Mouse (Mus musculus) regulatory T cell (primary cell): Measurements from ENCODE around the gene Gm20388.

Experiments used
- in situ Hi-C: fragments of 300-600 bp; cut with MboI, MseI; formaldehyde crosslinking; loops from one replicate; pipeline ENCODE4 v1.15.1; 2025; ENCODE audit warnings: high pct_unique_total_duplicates

Gm20388 gene

DNA sequence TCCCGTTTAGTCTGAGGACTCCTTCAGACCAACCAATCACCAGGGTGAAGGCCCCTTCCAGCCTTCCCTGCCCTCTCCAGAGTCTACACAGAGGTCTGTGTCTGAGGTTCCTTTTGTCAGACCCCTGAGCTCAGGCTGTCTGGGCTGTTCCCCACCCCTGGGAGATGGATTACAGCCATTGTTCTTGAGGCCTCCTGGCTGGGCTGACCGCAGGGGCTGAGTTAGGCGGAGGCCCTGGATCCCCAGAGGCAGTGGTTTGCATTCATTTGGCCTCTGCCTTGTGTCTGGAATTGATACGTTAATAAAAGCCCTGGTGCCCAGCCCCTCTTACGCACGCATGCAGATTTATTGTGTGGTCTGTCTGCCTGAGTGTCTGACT, 4373.7 kb downstream of the Gm20388 start:
- in situ Hi-C loops: no loop called here

DNA sequence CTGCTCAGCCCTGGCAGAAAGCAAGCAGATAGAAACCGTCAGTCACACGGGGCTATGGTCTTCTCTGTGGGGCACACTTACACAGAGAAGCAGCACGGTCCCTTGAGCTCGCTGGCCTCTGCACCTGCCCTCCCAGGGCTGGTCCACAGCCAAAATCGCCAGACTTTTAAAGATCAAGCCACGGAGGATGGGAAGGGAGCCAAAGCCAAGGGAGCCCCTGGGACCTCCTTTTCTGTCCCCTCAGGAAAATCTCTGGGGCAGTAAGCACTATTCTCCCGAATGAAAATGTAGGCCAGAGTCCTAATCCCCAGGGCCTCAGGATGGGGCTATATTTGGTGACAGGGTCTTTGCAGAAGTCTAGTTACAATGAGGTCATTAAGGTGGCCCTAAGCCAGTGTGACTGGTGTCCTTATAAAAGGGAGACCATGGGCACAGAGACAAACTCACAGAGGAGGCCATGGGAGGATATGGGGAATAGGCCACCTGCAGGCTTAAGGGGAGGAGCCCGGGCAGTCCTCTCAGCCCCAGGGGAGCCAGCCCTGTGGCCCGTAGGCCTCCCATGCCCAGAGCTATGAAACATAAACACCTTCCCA, 4374.4 kb downstream of the Gm20388 start:
- in situ Hi-C loops: no loop called here

DNA sequence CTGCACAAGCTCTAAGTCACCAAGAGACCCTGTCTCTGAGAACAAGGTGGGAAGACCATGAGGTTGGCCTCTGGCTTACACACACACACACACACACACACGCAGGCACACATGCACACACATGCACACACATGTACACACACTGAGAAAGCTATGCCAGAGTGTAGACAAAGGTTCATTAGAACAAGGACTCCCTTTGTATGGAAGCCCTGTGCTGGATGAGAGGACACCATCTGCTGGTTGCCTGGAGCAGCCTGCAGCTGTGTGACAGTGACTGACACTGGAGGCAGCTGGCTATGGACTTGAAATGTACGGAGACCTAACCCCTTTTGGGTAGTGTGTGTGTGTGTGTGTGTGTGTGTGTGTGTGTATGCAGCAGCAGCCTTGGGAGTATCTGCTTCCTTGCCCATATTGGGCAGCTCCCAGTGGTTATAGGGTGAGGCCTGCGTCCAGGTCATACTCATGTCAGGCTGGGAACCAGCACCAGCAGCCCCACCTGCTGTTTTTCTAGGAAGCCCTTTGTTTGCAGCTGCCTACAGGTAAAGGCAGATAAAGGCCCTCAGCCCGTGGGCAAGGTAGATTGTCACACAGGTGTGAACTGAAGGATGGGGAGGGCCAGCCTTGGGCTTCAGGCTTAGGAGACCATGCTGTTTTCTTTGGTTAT, 4376.0 kb downstream of the Gm20388 start:
- in situ Hi-C loops: no loop called here

DNA sequence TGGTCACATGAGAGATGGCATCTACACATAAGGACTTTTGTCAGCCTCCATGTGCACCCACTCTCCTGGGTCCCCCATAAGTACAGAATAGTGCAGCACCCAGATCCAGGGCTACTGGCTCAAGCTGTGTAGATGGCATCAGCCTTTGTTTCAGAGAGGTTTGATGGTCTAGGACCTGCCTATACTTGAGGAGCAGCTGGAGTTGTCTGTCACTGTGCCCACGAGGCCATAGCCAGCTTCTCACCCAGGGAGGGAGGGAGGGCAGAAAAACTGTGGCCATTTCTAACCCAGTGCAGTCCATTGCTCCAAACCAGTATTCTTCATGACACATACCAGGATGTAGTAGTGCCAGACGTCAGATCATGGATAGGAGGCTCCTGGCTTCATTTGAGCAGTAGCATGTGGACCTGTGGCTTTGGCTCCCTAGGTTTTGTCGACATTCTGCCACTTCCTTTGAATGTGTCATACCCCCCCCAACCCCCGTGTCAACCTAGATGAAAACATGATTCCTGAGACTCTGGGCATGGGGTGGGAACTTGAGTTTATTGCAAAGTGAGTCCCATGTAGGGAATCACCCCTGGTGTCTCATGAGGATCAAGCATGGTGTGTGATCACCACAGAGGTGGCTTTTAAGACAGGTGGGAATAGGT, 4377.7 kb downstream of the Gm20388 start:
- in situ Hi-C loops: no loop called here

DNA sequence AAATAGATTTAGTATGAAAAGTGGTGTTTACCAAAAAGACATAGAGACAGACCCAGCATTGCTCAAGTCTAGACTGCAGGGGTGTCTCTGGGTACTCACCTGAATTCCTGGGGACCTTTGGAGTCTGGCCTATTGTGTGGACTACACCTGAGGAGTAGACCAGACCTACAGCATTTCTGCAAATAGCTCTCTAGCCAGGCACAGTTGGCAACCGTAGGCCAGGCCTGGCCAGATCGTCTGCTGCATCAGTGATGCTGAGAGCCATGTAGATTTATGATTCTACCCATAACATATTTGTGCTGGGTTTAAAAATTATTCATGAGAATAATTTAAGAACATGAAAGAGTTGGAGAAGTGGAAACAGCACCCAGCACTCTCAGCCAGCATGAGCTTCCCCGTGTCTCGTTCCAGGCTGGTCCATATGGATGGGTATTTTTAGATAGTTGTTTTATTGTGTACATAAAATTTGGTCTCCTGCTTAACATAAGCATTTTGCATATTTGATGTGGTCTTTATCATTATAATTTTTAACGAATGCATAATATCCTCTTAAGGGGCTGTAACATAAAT, 4378.9 kb downstream of the Gm20388 start:
- in situ Hi-C loops: no loop called here

DNA sequence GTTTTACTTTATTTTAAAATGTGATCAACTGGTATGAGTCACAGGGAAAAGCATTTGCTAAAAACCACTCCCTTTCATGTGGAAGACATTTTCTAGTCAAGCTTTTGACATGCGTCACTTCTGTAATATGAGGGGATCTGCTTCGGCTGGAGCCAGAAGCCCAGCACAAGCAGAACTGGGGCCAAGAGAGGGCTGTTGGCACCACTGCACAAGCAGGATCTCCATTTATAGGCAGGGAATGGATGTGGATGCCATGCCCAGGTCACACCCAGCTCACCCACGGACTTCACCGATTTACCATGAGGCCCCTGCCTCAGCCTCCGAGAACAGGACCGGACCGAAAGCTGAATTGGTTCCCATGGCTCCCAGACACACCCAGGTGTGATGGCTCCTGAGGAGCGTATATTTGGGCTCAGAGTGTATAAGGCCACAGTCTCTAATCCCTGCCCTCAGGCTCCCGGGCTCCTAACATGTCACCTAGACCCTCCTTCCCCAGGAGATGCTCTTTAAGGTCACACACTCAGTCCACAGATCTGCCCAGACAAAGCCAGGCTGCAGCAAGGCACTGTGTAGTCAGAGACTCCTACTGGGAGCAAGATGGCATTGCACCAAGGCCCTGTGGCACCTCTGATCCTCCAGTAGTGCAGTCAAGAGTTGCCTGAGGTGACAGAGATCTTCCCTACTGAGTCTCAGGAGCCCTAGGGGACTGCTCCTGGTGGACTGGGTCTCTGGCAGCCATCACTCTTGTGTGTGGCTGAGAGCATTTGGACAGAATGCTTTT, 4380.5 kb downstream of the Gm20388 start:
- in situ Hi-C loops: no loop called here

DNA sequence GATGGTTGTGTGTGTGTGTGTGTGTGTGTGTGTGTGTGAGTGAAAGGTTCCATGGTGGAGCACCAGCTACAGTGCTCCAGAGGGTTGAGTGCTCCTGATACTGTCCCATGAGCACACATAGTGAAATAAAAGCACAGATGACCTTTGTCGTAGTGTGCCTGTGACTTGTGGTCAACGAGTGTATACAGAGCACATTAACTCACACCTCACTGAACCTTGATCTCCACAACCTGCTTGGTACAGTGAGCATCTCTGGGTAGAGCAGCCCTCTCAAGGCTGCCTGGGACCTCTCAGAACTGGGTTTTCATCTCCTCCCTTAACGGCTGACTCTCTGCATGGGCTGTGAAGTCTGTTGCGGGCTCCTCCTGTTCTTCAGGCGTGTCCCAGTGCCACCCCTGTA, 4381.1 kb downstream of the Gm20388 start:
- in situ Hi-C loops: no loop called here

DNA sequence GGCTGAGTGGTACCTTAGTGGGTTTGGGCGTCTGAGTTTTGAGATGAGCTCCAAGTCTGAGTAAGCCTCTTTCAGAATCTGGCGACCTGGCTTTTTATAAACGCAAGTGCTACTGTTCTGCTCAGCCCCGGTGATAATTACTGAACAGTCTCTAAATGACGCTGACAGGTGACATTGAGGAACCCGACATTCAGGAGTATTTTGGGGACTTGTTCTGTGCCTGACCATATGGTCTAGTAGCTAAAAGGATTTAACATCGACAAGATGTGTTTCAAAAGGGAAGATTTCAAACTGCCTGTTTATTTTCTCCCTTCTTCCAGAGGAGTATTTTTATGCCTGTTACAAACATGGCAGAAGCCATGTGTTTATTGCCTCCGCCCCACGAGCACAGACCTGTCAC, 4382.3 kb downstream of the Gm20388 start:
- in situ Hi-C loops: no loop called here

DNA sequence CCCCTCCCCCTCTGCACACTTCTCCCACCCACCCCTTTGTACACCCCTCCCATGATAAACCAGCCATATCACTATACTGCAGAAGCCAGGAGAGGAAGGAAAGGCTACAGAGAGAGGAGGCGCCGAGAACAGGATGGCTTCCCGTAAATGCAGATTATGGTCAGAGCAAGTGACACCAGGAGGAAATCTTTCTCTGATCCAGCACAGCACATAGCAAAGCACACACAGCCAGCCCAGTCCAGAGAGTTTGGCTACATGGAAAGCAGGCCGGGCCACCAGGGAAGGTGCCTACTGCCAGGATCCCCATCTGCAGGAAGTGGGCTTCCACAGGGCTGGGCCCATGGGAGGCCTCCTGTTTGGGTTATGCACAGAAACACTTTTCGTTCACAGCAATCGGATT, 4383.8 kb downstream of the Gm20388 start:
- in situ Hi-C loops: no loop called here

DNA sequence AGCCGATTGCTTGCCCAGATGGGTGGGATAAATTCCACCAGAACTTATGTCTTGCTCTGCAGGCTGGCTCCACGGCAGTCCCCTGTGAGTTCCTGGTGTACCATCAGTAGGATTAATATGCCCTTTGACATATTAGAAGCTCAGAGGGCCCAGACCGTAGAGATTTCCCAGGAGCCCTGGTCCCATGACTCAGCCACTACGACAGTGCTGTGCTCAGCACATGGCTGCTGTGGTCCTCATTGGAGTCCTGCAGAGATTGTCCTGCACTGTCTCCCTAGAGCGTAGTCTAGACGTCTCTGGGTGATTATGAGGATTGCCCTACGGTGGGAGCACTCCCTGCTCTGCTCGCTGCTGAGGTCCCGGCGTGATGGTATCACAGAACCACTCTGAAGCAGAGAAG, 4384.3 kb downstream of the Gm20388 start:
- in situ Hi-C loops: no loop called here

DNA sequence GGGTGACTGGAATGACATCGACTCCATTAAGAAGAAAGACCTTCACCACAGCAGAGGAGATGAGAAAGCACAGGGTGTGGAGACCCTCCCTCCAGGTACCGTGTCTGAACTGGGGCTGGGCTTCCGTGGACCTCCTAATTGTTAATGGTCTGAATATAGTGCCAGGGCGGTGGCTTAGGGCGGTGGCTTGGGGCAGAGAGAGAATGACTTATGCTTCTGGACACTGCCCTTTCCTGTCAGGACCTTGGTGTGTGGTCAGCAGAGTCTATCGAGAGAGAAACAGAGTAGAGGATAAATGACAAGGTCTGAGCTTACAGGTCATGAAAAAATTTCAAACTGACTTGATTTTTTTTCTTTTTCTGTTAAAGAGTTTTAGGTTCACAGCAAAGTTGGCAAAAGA, 4384.7 kb downstream of the Gm20388 start:
- in situ Hi-C loops: no loop called here

DNA sequence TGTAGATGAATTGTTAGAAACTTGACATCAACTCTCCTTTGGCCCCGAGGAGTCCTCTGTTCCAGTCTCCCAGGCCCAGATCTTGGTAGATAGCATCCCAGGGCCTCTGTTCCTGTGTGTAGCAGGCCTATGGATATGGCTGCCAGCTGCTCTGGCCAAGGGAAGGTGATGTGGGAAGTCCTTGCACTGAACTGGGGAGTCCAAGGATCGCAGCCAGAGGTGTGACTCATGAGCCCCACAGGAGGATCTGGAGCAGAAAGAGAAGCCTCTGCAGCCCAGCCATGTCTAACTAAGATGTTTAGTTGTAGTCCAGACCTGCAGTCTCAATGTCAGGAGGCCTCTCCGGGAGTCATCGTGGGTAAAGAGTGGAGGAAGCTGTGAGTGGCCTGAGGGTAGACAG, 4390.9 kb downstream of the Gm20388 start:
- in situ Hi-C loops: no loop called here

DNA sequence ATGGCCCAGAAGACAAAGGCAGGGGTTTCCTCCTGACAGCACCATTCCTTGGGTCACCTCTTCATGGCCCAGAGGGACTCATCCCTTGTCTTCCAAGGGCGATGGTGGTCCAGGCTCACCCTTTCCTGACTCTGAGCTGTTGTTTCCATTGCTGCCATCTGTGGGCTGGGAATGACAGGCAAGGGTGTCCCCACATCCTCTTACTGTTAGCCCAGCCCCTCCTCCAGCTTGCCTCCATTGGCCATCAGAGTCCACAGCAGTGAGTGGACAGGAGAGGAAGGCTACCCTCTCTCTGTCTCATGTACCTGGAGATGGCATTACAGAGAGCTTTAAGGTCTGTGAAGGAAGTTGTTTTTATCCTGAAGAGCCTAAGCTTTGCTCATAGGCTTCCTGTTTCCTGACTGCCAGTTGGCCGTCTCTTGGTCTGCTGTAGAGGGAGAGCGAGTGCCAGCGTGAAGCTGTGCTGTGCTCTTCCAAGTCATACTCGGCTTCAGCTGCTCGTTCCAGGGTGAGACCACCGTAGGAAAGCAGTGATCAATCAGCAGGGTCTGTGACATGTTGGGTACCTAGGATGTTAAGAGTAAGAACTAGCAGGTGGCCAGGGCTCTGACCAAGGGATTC, 4391.4 kb downstream of the Gm20388 start:
- in situ Hi-C loops: no loop called here

DNA sequence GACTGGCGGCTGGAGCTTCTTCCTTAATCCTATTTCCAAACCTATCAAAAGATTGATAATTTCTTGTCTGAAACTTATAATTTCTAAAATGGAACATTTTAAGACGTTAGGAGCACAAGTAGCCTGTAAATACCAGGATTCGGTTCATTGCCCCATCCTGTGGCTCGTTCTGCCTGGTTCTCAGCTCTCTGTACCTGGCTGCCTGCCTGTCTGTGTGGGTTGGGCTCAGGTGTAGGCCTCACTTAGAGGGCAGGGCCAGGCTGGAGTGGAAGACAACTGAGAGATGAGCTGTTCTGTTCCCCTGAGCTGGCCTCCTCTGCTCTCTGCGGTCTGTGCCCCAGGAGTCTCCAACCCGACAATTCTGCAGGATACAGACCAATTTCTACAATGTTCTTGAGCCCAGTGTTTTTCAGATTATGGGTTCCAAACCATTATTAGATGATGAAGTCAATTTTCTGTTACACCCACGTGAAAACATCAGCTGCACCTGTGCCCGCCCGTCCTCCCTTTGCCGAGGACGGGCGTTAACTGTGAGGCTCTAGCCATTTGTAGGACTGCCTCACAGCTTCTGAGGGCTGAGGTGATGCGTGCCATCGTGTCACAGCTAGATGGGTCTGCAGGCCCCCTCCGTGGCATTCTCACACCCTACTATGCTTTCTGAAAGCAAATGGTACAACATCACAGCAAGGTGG, 4392.7 kb downstream of the Gm20388 start:
- in situ Hi-C loops: no loop called here

DNA sequence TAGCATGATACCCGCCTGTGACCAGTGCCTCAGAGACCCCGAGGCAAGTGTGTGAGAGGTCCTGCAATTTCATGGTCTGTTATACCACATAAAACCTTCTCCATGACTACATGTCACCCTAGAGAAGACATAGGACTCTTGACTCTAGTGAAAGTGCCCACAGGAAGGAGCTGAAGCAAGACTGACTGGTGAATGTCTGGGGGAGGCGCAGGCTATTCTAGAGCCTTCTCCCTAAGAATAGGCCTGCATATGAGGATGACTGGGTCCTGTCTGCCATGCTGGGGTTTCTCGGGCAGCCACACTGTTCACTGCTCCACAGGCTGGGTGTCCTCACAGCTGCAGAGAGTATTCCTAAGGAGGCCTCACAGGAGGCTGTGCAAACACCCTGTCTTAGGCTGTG, 4393.5 kb downstream of the Gm20388 start:
- in situ Hi-C loops: no loop called here

DNA sequence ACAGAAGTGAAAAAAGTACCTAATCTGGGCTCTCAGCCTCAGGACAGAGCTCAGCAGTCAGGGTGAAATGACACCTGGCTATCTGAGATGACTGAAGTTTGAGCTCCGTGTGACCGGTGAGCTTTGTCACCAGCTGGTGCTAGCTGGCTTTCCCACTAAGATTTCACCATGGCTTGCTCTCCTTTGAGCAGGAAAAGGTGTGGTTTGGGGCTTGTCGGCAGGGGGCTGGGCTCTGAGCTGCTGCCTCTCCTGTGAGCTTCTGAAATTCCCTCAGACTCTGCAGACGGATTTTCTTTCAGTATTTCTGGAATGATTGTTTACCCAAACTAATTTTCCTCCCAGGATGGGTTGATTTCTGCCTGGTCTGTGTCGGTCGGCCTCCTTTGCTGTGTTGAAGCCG, 4395.9 kb downstream of the Gm20388 start:
- in situ Hi-C loops: no loop called here

DNA sequence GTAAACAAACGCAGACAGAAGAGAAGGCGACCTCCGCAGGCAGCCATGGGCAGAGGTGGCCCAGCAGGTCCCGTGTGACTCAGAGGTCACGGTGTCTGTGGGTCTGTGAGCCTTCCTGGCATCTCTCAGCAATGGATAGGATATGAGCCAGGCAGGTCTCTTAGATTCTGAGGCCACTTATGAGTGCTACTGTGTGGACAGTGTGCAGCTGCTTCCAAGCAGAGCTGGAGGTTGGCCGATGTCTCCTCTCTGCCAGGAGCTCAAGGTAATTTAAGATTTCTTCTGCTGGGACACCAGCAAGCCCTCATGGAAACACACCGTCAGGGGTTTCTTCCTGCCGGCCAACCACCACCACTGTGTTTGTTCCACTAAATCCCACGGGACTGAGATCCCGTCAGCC, 4397.1 kb downstream of the Gm20388 start:
- in situ Hi-C loops: no loop called here

DNA sequence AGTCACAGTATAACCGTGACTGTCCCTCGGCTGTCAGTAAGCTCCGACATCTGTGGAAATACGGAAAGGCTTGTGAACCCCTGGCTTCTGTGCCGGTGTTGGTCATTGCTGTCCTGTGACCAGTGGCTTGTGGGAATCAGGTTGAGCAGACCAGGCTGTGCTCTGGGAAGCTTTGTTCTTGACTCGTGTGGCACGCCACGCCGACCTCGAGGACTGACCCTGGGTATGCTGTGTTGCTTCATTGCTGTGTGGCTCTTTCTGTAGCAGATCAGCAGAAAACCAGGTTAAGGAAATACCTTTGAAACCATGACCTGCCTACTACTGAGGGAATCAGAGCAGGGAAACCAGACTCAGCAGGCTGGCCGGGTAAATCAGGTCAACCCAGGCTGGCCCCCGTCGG, 4399.9 kb downstream of the Gm20388 start:
- in situ Hi-C loops: no loop called here

DNA sequence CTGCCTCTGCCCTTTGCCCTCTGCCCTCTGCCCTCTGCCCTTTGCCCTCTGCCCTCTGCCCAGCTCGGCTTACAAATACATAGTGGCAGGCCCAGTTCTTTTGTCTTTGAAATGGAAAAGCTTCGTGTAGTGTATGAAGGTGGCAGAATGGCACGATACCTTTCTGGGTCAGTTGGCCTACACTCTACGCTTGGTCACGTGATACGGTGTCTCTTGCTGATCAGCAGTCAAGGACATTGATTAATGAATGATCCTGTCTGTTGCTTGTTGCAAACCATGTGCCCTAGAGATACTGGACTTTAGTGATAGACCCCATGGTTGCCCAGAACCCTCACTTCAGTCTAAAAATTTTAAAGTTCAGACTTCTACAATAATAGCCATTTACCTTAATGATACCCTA, 4400.5 kb downstream of the Gm20388 start:
- in situ Hi-C loops: no loop called here

DNA sequence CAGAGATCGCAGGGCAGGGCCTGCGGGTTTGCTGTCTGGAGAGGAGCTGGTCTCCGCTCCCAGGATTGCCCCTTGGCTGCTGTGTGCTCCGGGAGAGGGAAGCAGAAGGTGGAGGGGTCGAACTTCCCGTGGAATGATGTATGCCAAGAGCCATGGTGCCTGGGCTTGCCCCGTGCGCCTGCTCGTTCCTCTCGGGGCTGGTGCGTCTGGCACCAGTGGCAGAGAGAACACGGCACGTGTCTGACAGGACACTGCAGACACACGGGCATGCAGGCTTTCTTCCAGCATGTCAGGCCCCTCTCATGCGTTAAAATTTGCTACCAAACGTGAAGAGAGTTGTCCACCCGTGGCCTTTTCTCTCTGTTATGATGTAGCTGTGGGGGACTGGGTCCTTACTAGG, 4401.1 kb downstream of the Gm20388 start:
- in situ Hi-C loops: no loop called here

DNA sequence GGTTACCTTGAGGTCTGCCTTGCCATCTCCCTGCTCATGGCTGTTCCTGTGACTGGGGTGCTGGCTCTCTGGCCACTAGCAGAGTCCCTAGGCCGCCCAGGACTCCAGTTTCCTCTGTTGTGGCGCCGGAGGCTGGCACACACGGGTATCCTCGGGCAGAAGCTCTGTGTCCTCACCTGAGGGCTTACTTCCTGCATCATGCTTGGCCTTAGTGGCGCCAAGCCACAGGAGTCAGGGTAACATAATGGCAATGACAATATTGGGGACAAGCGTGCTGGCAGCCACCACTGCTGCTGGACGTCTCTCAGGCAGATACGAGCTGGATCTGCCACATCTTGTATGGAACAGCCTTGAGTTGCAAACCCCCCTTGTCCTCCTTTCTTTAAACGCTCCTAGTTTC, 4401.6 kb downstream of the Gm20388 start:
- in situ Hi-C loops: no loop called here
